Mouse (Mus musculus) olfactory bulb, adult 2 months (tissue): Measurements from ENCODE around the gene Ghitm.

Experiments
- CTCF ChIP-seq: fragments of 200-500 bp; IDR thresholded peaks from 2 replicates; pipeline ENCODE4 v1.5.1; 2012; ENCODE audit warnings: low read depth, mild to moderate bottlenecking, low read length, moderate library complexity; ENCODE audit not compliant: insufficient read depth
- POLR2A ChIP-seq: fragments of 200-500 bp; IDR thresholded peaks from 2 replicates; pipeline ENCODE4 v1.6.1; 2012; ENCODE audit warnings: mild to moderate bottlenecking, low read depth, low read length, moderate library complexity; ENCODE audit not compliant: insufficient read depth

DNA sequence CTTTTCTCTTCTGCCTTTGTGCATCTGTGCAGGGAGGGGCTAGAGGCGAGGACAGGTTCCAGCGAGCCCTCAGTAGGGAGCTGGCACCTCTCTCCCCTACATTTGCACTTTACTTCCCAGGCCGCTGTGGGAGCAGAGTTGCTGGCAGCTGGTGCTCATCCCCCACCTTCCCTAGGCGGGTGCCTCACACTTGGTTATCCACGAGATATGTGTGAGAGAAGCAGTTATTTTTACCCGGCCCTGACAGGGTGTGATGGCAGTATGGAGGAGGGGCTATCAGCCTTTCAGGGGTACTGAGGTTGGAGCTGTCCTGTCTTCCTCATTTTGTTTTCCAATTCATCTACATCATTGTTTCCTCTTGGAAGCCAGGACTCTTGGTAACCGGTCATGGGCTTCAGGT, 29.2 kb downstream of the Ghitm start:
- TF ChIP-seq CTCF, result no peak
- no peak for TF ChIP-seq POLR2A
